Mouse (Mus musculus): ENCODE measurements around the gene Olfr1116.
"Not testable (repeated sequence)": the region's sequence is repeated elsewhere in the genome, so short reads cannot be mapped to it uniquely, and the experiment has no call there.

Gene Olfr1116

DNA sequence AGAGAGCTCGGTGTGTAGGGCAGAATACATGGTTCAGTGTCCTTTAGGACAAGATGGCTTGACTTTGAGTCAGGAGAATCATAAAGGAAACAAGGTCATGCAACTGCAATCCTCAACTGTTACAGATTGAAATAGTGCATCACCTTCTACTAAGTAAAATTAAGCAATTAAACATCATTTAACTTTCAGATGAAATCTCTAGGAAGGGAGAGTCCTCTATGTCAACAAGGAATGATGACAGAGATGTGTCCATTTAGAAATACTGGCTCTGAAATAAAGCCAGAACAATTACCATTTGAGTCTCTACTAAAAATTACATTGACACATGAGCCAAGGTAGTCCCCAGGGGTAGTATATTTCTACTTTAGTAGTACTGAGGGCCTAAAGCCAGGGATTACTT, at the start of gene Olfr1116:
Gene Olfr1116, plus strand, starts transcription at position 301 of the 400 bp plus-strand sequence.
- no peak for DNase-seq (ENCODE audit: low spot score in 2 of 2)

DNA sequence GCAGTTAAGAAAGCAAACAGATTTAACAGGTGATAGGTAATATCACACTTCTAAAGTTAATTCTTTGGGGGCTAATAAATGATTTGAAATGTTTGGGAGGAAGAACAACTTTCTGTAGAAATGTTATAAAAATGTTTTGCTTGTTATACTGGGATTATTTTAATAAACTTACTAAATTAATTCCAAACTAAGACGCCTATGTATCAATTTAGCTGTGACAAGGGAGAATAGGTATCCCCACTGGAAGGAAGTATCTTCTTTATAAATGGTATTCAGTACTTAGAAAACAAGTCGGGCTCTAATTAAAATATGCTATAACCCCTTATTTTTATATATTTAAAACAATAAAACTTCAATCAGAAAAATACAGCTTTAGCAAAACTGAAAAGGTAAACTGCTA, 19.6 kb upstream of the Olfr1116 start, which contains the start of gene Olfr1115:
Gene Olfr1115, plus strand, starts transcription at position 301 of the 400 bp plus-strand sequence.
- DNase-seq (ENCODE audit: low spot score in 2 of 2) = no peak

DNA sequence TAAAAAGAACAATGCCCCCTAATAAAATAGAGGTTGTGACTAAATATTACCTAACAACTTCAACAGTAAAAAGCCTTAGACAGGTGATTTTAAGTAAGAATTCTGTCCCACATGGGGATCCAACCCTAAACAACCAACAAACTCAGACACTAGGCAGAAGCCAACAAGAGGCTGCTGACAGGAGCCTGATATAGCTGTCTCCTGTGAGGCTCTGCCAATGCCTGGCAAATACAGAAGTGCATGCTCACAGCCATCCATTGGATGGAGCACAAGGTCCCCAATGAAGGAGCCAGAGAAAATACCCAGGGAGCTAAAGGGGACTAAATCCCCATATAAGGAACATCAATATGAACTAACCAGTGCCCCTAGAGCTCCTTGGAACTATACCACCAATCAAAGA, 26.6 kb downstream of the Olfr1116 start:
- not testable (repeated sequence) for DNase-seq (ENCODE audit: low spot score in 2 of 2)

GRCm38 (mm10) chr2:87307281-87307680, 39.9 kb downstream of the Olfr1116 start, which contains the start of gene Olfr1118:
Gene Olfr1118, plus strand, starts transcription at chr2:87307581.
- no peak for DNase-seq (ENCODE audit: low spot score in 2 of 2)

Data from frontal cortex, postnatal 14 days (tissue).